7 mouse cellular contexts compared by ENCODE assay signal in genomic region chr8:20013278-20013677, GRCm38 (mm10).
DNase-seq lines count a peak whose midpoint lies in the region; ATAC-seq and TF ChIP-seq lines count a peak whose summit lies in the region.
"Not testable (repeated sequence)": the region's sequence is repeated elsewhere in the genome, so short reads cannot be mapped to it uniquely, and the experiment has no call there.

No protein-coding gene starts in this region.

- 0 out of 2 replicates have a peak, but pooled peaks have one; percentile 38 for ATAC-seq in megakaryocyte, adult 5-6 weeks (ENCODE audit: poor library complexity, severe bottlenecking)

- H3K36me3 ChIP-seq in liver, adult 2 months (ENCODE audit: control insufficient read depth, insufficient read depth, low read length); testis, adult 2 months (ENCODE audit: control insufficient read depth, insufficient read depth, low read length): not testable (repeated sequence)

- not testable (repeated sequence) for H3K4me3 ChIP-seq in liver, adult 2 months (ENCODE audit: insufficient read depth, low read depth, low read length); testis, adult 2 months (ENCODE audit: control insufficient read depth, low read depth, low read length)

- H3K9ac ChIP-seq in liver, adult 2 months (ENCODE audit: low read depth, low read length): not testable (repeated sequence)

- 53% methylated on average over 7 of the region's 7 CpGs for WGBS in liver, adult 2 months

- not testable (repeated sequence) for H3K79me2 ChIP-seq in liver, adult 2 months (ENCODE audit: control insufficient read depth, insufficient read depth, low read length)

- peak; percentile 76 for TF ChIP-seq CTCF in liver, adult 2 months (IDR thresholded peaks at IDR 0.05; ENCODE audit: low read depth, low read length)
- peak; percentile 56; the same call in 1 of the 2 replicates for TF ChIP-seq CTCF in testis, adult 2 months (IDR thresholded peaks at IDR 0.05; ENCODE audit: control insufficient read depth, insufficient read depth, insufficient replicate concordance, low read depth, low read length)

- not testable (repeated sequence) for H3K27me3 ChIP-seq in liver, adult 2 months (ENCODE audit: control insufficient read depth, insufficient read depth, low read length); testis, adult 2 months (ENCODE audit: control insufficient read depth, insufficient read depth, low read length)

- not testable (repeated sequence) for H3K27ac ChIP-seq in liver, adult 2 months (replicated peaks; ENCODE audit: insufficient read depth, low read depth, low read length); testis, adult 2 months (ENCODE audit: control insufficient read depth, insufficient read depth, low read depth, low read length)

- DNase-seq in ES-CJ7 (ENCODE audit: low read depth, low spot score): peak; percentile 94
- peak; percentile 69 for DNase-seq in adrenal gland, postnatal 14 days
- peak; percentile 16 to 25 for DNase-seq in cerebellum, postnatal 10 days
- DNase-seq in induced T-regulatory cell, adult 2 months (ENCODE audit: low read depth): peak; percentile 62
- peak; percentile 58 for DNase-seq in liver, adult 2 months (ENCODE audit: extremely low read depth, low read depth, low spot score)

- TF ChIP-seq POLR2A in liver, adult 2 months (IDR thresholded peaks at IDR 0.05; ENCODE audit: extremely low read depth, insufficient read depth, low read length); testis, adult 2 months (IDR thresholded peaks at IDR 0.05; ENCODE audit: control insufficient read depth, low read depth, low read length): not testable (repeated sequence)

- H3K4me1 ChIP-seq in liver, adult 2 months (ENCODE audit: control insufficient read depth, insufficient read depth, low read length); testis, adult 2 months (ENCODE audit: control insufficient read depth, insufficient read depth, low read length): not testable (repeated sequence)

Comparison
In these comparisons a context has a peak if more than half of its experiments do, and no peak if none do; other contexts are left out.
1. DNase-seq: peak in every context shown above with its lines; median percentile 94 in ES-CJ7; 69 in adrenal gland, postnatal 14 days; 62 in induced T-regulatory cell, adult 2 months; 58 in liver, adult 2 months; 20 in cerebellum, postnatal 10 days.